Mouse (Mus musculus) kidney, embryonic 14.5 days (tissue): ENCODE results near the gene Dnajc12. TPM values are rescaled to one million over a fixed set of nuclear protein-coding genes. Genes with fewer than 3 reads are reported as not detected.

Experiments
- ATAC-seq: fragments of 200-750 bp; cut with Nextera tagmentation; 2 replicates; pipeline ENCODE4 v1.8.0; 2017; ENCODE audit warnings: moderate number of reproducible peaks, mild to moderate bottlenecking, moderate TSS enrichment, moderate library complexity; ENCODE audit not compliant: low FRiP score, low TSS enrichment
- H3K27ac ChIP-seq: fragments of 300-500 bp; sonication (generic); 2 replicates; pipeline ENCODE4 v1.5.1; 2014; ENCODE audit warnings: low read depth, mild to moderate bottlenecking, low read length, moderate library complexity, mixed read lengths
- H3K27me3 ChIP-seq: fragments of 300-500 bp; sonication (generic); 2 replicates; pipeline ENCODE4 v1.6.1; 2014; ENCODE audit warnings: mild to moderate bottlenecking, low read length; ENCODE audit not compliant: control insufficient read depth, insufficient read depth
- H3K36me3 ChIP-seq: fragments of 300-500 bp; sonication (generic); 2 replicates; pipeline ENCODE4 v1.6.1; 2014; ENCODE audit warnings: low read length, mixed read lengths; ENCODE audit not compliant: control insufficient read depth, insufficient read depth
- H3K4me1 ChIP-seq: fragments of 300-500 bp; sonication (generic); 2 replicates; pipeline ENCODE4 v1.6.1; 2014; ENCODE audit warnings: low read length, mixed read lengths; ENCODE audit not compliant: control insufficient read depth, insufficient read depth
- H3K4me2 ChIP-seq: fragments of 300-500 bp; sonication (generic); replicated peaks from 2 replicates; pipeline ENCODE4 v1.6.1; 2014; ENCODE audit warnings: low read depth, mild to moderate bottlenecking, low read length
- H3K4me3 ChIP-seq: fragments of 300-500 bp; sonication (generic); 2 replicates; pipeline ENCODE4 v1.5.1; 2014; ENCODE audit warnings: mild to moderate bottlenecking, low read length
- H3K9ac ChIP-seq: fragments of 300-500 bp; sonication (generic); 2 replicates; pipeline ENCODE4 v1.6.1; 2014; ENCODE audit warnings: low read depth, mild to moderate bottlenecking, low read length, moderate library complexity
- H3K9me3 ChIP-seq: fragments of 300-500 bp; sonication (generic); 2 replicates; pipeline ENCODE4 v1.6.1; 2016; ENCODE audit warnings: low read length; ENCODE audit not compliant: control insufficient read depth
- WGBS: fragments of 180-500 bp; shearing (Covaris S2); extraction: QIAGEN DNeasy Blood & Tissue Kit; methylation state at CpG from one replicate; pipeline ENCODE4 v1.1.7; 2014; 5-methylcytosine and 5-hydroxymethylcytosine counted together
- polyA plus RNA-seq: library from polyadenylated mRNA; unstranded; fragments of >200 nt; fragmentation: Nextera tagmentation; extraction: Ambion mirVana; gene quantifications from 2 replicates; pipeline ENCODE4 v1.2.1, GENCODE M21; 2014

Gene Dnajc12
- 9.8 and 11.3 TPM in 2 replicates for polyA plus RNA-seq

DNA sequence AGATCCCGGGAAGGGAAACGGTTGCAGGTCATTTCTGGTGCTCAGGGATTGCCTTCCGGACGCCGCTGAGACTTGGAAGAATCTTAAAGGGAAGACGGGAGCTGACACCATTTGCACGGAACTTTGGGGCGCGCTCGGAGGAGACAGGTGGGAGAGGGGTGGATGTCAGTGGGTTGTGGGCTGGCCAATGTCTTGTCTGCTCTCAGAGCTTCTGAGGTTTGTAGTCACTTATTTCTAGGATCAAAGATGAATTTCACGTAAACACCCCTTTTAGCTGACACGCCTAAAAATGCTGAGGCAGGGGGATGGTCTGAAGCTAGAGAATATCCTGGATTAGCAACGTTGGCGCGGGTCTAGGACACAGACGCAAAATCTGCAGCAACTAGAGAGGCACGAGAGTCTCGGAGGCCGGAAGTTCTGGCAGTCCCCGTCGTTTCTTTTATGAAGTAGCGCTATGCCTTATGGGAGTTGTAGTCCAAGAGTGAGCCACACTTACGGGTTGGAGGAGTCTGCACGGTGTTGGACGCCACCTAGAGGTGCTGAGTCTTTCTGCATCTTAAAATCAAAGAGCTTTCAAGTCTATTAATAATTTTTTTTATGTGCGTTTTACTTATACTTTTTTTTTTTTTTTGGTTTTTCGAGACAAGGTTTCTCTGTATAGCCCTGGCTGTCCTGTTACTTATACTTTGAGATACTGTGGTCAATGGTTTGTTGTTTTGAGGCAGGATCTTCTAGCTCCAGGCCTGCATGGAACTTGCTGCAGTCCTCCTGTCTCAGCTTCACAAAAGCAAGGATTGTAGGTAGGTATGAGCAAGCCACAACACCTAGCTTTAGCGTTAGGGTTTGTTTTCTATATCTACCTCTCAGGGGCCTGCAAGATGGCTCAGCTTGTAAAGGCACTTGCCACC lies at the start of gene Dnajc12:
TSS of gene Dnajc12 (plus strand) at position 72 of the 908 bp plus-strand sequence.
- Histone ChIP-seq H3K36me3 (no peaks in the 10 kb centered on the region), H3K9ac (peak within 1 kb of the TSS; percentile 72), H3K9me3 (no peaks in the 10 kb centered on the region), H3K4me3 (peak within 1 kb of the TSS; percentile 61), H3K4me2 (peak within 1 kb of the TSS; percentile 88), H3K27me3 (no peaks in the 10 kb centered on the region), H3K4me1 (no peaks in the 10 kb centered on the region), H3K27ac (no peak within 1 kb of the TSS)
- ATAC-seq: peak; percentile 95
- WGBS: under 1% methylated on average over 28 of the region's 28 CpGs

DNA sequence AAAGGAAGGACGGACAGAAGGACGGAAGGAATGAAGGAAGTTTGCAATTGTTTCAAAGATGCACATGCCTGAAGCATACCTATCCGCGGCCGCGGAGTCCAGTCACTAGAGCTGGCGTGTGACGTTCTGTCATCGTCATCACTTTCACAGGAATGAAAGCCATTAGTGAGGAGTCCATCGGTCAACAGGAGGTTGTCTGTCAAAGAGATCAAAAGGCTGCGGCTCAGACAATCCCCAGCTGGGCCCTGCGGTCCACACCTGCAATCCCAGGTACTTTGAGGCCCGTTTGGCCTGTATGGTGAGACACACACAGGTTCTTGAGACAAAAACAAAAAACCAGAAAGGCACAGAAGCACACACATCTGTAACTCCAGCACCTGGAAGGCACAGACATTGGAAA lies 45.3 kb upstream of the Dnajc12 start:
- Histone ChIP-seq H3K27me3 (no peaks in the 10 kb centered on the region), H3K9me3 (no peaks in the 10 kb centered on the region), H3K4me1 (peaks cover 13% of the 10 kb centered on the region), H3K9ac (peak overlapping the region; percentile 97; the same call in 1 of the 2 replicates), H3K4me3 (peak overlapping the region; percentile 82), H3K27ac (no peak overlapping the region), H3K36me3 (peaks cover 30% of the 10 kb centered on the region), H3K4me2 (peak overlapping the region; percentile 60)
- WGBS: 54% methylated on average over 13 of the region's 13 CpGs
- no peak for ATAC-seq

DNA sequence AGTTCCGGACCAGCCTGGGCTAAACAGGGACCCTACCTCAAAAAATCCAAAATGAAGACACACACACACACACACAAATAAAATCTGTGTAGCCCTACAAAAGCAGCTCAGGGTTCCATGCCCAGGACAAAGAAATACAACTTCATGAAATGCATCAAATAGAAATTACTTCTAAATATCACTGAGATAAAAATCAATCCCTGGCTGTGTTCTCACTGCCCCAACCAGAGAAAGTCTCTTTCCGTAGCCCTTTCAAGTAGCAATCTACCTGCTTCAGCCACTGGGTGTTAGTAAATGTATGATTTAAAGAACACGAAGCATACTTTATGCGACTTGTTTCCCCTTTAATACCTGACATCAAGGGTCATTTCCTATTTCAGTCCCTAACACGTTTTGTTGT lies 44.9 kb upstream of the Dnajc12 start:
- no peaks in the 10 kb centered on the region for H3K9me3 ChIP-seq
- peaks cover 13% of the 10 kb centered on the region for H3K4me1 ChIP-seq
- WGBS: 23% methylated on average over 5 of the region's 5 CpGs
- H3K4me3 ChIP-seq: peak overlapping the region; percentile 82
- H3K4me2 ChIP-seq: peak overlapping the region; percentile 60
- H3K36me3 ChIP-seq: peaks cover 27% of the 10 kb centered on the region
- no peak overlapping the region for H3K27ac ChIP-seq
- peak overlapping the region; percentile 97 for H3K9ac ChIP-seq
- no peaks in the 10 kb centered on the region for H3K27me3 ChIP-seq
- ATAC-seq: no peak

DNA sequence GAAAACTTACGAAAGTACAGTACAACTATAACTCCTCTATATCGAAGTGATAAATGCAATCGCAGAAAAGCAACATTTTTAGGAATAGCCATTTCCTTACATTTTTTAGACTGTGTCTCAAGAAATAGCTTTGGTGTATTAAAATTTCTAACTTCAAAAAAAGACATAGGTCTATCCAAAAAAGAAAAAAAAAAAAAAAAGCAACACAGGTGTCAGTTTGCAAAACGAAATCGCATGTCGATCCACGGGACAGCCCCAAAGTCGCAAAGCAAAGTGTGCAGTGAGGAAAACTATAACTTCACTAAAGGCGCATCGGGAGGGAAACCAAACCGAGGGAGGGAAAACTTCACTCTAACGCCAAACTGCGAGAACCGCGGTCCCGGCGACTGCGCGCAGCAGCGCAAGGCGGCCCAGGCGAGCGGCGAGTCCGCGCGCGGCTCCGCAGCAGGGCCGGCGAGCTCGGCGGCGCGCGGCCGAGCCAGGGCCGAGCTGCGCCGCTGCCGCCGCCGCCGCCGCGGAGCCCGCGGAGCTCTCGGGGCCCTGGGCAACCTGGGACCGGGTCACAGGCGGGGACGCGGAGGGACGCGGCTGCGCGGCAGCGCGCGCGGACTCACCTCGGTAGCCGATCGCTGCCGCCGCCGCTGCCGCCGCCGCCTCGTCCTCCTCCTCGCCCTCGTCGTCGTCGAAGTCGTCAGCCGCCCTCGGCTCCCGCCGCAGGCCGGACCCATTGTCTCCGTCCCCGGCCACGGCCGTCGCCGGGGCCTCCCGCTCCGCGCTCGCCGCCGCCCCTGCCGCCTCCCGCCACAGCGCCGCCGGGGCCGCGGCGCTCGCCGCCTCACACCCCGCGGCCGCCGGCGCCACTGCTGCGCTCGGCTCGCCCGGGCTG lies 44.0 kb upstream of the Dnajc12 start:
- Histone ChIP-seq H3K4me1 (peaks cover 13% of the 10 kb centered on the region), H3K4me3 (peak overlapping the region; percentile 82), H3K4me2 (peak overlapping the region; percentile 60), H3K27ac (peak overlapping the region; percentile 91), H3K36me3 (peaks cover 19% of the 10 kb centered on the region), H3K9ac (peak overlapping the region; percentile 97), H3K9me3 (no peaks in the 10 kb centered on the region), H3K27me3 (no peaks in the 10 kb centered on the region)
- under 1% methylated on average over 65 of the region's 113 CpGs for WGBS
- ATAC-seq: peak; percentile 72

DNA sequence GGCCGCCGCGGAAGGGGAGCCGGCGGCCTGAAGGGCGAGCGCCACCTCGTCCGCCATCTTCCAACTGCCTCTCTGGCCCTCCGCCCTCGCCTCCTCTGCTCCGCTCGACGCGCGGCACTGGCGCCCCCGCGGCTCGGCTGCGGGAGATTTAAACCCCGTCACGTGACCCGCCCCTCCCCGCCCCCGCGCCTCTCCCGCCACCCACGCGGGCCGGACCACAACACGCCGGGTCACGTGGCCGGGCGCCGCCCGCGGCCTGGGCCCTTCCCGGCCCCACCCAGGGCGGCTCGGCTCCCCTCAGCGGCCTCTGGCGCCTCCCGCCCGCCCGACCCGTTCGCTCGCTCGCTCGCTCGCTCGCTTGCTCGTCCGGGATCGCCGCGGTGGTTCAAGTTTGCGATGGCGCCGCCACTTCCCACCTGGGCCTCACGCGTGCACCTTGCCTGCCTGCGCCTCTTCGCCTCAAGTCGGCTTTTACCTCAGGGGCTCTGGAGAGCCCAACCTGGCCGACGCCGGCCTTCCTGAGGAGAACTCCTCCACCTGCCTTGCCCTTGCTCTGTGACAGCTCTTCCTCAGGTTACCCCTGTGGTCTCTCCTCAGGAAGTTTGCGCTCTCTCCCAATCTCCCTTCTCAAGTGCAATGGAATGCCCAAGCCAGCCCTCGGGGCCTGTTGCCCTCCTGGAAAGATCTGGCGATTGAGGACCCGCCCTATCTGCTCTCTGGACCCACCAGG lies 43.2 kb upstream of the Dnajc12 start:
- Histone ChIP-seq H3K27me3 (no peaks in the 10 kb centered on the region), H3K27ac (peak overlapping the region; percentile 91; the same call in 1 of the 2 replicates), H3K36me3 (peaks cover 12% of the 10 kb centered on the region), H3K4me1 (peaks cover 13% of the 10 kb centered on the region), H3K4me2 (peak overlapping the region; percentile 60), H3K9ac (peak overlapping the region; percentile 97), H3K4me3 (peak overlapping the region; percentile 82), H3K9me3 (no peaks in the 10 kb centered on the region)
- WGBS: under 1% methylated on average over 54 of the region's 74 CpGs
- ATAC-seq: peak; percentile 97

DNA sequence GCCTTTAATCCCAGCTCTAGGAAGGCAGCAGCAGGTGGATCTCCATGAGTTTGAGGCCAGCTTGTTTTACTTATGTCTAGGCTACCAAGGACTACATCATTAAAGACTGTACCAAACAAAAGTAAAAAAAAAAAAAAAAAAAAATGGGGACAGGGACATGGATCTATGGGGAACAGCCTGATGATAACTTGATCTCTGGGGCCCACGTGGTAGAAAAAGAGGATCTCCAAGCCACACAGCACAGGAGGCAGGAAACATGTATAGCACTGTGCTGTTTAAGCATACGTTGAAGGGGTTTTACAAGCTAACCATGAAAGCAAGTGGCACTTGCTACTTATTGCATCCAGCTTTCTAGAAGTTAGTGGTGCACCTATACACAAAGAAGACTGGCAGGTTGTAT lies 40.9 kb upstream of the Dnajc12 start:
- ATAC-seq: no peak
- no peaks in the 10 kb centered on the region for H3K27me3 ChIP-seq
- 89% methylated on average over 2 of the region's 2 CpGs for WGBS
- no peak overlapping the region for H3K27ac ChIP-seq
- H3K36me3 ChIP-seq: no peaks in the 10 kb centered on the region; the same call in 1 of the 2 replicates
- no peak overlapping the region for H3K4me2 ChIP-seq
- no peak overlapping the region for H3K9ac ChIP-seq
- no peak overlapping the region for H3K4me3 ChIP-seq
- peaks cover 11% of the 10 kb centered on the region for H3K4me1 ChIP-seq
- H3K9me3 ChIP-seq: no peaks in the 10 kb centered on the region

DNA sequence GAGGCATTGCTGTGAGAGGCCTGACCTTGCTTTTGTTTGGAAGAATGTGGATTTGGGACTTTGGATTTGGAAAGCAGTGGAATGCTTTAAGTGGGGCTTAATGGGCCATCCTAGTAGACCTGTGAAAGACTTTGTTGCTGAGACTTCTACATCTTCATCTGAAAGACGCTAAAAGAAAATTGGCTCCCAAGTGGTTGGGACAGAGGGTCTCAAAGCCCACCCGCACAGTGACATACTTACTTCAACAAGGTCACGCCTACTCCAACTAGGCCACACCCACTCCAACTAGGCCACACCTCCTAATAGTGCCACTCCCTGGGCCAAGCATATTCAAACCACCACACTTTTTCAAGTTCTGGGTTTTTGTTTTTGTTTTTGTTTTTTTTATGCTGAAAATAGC lies 37.5 kb upstream of the Dnajc12 start:
- WGBS: 95% methylated on average over 3 of the region's 3 CpGs
- Histone ChIP-seq H3K27ac (no peak overlapping the region), H3K4me2 (no peak overlapping the region)

DNA sequence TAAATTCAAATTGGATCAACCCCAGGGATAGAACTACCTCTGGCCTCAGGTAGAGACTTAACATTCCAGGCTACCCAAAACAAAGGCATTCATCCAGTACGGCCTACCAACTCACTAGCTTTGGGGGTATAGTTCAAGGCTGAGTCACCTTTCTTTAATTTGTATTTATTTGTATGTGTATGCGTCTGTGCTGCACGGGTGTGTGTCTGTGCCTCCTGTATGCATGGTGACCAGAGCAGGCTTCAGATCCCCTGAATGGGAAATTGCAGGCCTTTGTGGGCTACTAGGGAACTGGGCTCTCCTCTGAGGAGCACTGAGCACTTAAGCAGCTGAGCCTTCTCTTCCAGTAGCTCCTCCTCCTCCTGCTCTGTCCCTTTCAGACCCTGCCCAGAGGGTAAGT lies 34.0 kb upstream of the Dnajc12 start:
- Histone ChIP-seq H3K9ac (no peak overlapping the region), H3K4me3 (no peak overlapping the region), H3K27me3 (no peaks in the 10 kb centered on the region), H3K4me1 (no peaks in the 10 kb centered on the region), H3K4me2 (no peak overlapping the region), H3K36me3 (no peaks in the 10 kb centered on the region), H3K9me3 (no peaks in the 10 kb centered on the region), H3K27ac (no peak overlapping the region)
- WGBS: 74% methylated on average over 3 of the region's 3 CpGs
- ATAC-seq: no peak

More for the DNA sequence above, 37.5 kb upstream of the Dnajc12 start:
- H3K9me3 ChIP-seq: no peaks in the 10 kb centered on the region
- H3K9ac ChIP-seq: no peak overlapping the region
- no peaks in the 10 kb centered on the region for H3K4me1 ChIP-seq
- H3K4me3 ChIP-seq: no peak overlapping the region
- no peak for ATAC-seq
- H3K27me3 ChIP-seq: no peaks in the 10 kb centered on the region
- H3K36me3 ChIP-seq: no peaks in the 10 kb centered on the region
